Mouse (Mus musculus): ENCODE measurements around the gene Gm49393.

Gm49393 gene

DNA sequence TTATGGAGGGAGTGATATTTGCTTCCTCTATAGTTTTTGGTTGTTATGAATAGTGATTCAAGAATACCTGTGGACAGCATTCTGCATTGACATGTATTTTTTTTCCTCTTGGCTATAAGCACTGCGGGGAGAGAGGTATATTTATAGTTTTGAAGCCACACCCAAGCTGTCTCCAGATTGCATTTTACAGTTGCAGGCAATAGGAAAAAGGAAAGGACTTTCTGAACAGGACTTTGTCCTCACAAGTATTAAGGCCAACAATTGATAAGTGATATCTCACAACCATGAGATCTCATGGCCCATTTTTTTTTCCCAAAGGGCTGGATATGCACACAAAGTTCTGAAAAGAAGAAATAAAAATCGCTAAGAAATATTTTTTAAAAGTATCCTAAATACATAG is 125.7 kb downstream of the Gm49393 start:
- DNase-seq (ENCODE audit: low read depth): no peak
